Mouse (Mus musculus) thymus, adult 2 months (tissue): ENCODE measurements around the gene Chd9. TPM values are rescaled to one million over a fixed set of nuclear protein-coding genes. Genes with fewer than 3 reads are reported as not detected.

ENCODE experiments used
- DNase-seq: peaks from one replicate; pipeline ENCODE4 v3.0.0; 2021
- H3K27ac ChIP-seq: fragments of 200-500 bp; 2 replicates; pipeline ENCODE4 v1.5.1; 2012; ENCODE audit warnings: low read length, control low read depth; ENCODE audit not compliant: control insufficient read depth, insufficient read depth
- H3K27me3 ChIP-seq: fragments of 200-500 bp; 2 replicates; pipeline ENCODE4 v1.6.1; 2012; ENCODE audit warnings: mild to moderate bottlenecking, low read length, moderate library complexity, mixed read lengths; ENCODE audit not compliant: control insufficient read depth, insufficient read depth
- H3K36me3 ChIP-seq: fragments of 200-500 bp; 2 replicates; pipeline ENCODE4 v1.6.1; 2012; ENCODE audit warnings: mild to moderate bottlenecking, low read length, moderate library complexity; ENCODE audit not compliant: control insufficient read depth, insufficient read depth
- H3K4me1 ChIP-seq: fragments of 200-500 bp; replicated peaks from 2 replicates; pipeline ENCODE4 v1.6.1; 2012; ENCODE audit warnings: low read length; ENCODE audit not compliant: control insufficient read depth, insufficient read depth
- H3K4me3 ChIP-seq: fragments of 200-500 bp; 2 replicates; pipeline ENCODE4 v1.5.1; 2012; ENCODE audit warnings: mild to moderate bottlenecking, low read length, control low read depth, moderate library complexity; ENCODE audit not compliant: control insufficient read depth, insufficient read depth
- CTCF ChIP-seq: fragments of 200-500 bp; IDR thresholded peaks from 2 replicates; pipeline ENCODE4 v1.5.1; 2012; ENCODE audit warnings: mild to moderate bottlenecking, control low read depth, low read length, moderate library complexity, borderline replicate concordance; ENCODE audit not compliant: control insufficient read depth, poor library complexity, insufficient read depth; ENCODE audit errors: extremely low read depth
- POLR2A ChIP-seq: fragments of 200-500 bp; IDR thresholded peaks from 2 replicates; pipeline ENCODE4 v1.6.1; 2012; ENCODE audit warnings: mild to moderate bottlenecking, low read length, control low read depth, moderate library complexity; ENCODE audit not compliant: control insufficient read depth, poor library complexity, insufficient read depth; ENCODE audit errors: extremely low read depth
- WGBS: fragments of 180-500 bp; shearing (Covaris S2); methylation state at CpG from one replicate; pipeline ENCODE4 v1.1.7; 2018; 5-methylcytosine and 5-hydroxymethylcytosine counted together
- polyA plus RNA-seq: library from polyadenylated mRNA; depleted of rRNA; stranded (reverse); fragments of >200 nt; gene quantifications from 2 replicates; pipeline ENCODE4 v1.2.3, GENCODE M21; 2012

Chd9 gene
- polyA plus RNA-seq, 1 experiment: 127 TPM

GRCm38 (mm10) chr8:90828987-90829740 lies 1.0 kb downstream of the Chd9 start:
- H3K4me3 ChIP-seq: peak overlapping the region; percentile 61
- H3K36me3 ChIP-seq: no peaks in the 10 kb centered on the region
- peaks cover 18% of the 10 kb centered on the region for H3K4me1 ChIP-seq
- H3K27me3 ChIP-seq: no peaks in the 10 kb centered on the region
- H3K27ac ChIP-seq: no peak overlapping the region
- WGBS: 6% methylated on average over 11 of the region's 11 CpGs
- no peak for DNase-seq
- no peak for TF ChIP-seq CTCF
- peak; percentile 8; the same call in 1 of the 2 replicates for TF ChIP-seq POLR2A

DNA sequence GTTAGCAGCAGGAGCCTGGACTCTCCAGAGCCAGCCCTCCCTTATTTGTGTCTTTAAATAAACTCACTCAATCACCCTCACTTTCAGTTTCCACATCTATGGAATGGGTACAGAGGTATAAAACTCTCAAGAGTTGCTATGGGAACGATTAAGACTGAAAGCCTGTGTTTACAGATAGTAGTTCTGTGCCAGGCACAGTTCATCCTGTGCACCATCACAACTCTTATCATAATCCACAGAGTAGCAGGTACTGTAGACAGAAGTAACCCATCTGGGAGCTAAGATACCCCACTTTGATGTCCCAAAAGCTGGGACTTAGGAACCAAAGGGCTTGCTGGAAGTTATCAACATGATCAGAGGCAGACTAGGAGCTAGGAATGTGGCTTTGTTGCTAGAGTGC lies 1.7 kb downstream of the Chd9 start:
- no peak overlapping the region for H3K4me3 ChIP-seq
- no peaks in the 10 kb centered on the region for H3K27me3 ChIP-seq
- DNase-seq: no peak
- H3K36me3 ChIP-seq: no peaks in the 10 kb centered on the region
- peaks cover 19% of the 10 kb centered on the region for H3K4me1 ChIP-seq
- H3K27ac ChIP-seq: no peak overlapping the region
- TF ChIP-seq CTCF (no peak), POLR2A (no peak)
- WGBS: 81% methylated on average over 1 of the region's 1 CpGs

DNA sequence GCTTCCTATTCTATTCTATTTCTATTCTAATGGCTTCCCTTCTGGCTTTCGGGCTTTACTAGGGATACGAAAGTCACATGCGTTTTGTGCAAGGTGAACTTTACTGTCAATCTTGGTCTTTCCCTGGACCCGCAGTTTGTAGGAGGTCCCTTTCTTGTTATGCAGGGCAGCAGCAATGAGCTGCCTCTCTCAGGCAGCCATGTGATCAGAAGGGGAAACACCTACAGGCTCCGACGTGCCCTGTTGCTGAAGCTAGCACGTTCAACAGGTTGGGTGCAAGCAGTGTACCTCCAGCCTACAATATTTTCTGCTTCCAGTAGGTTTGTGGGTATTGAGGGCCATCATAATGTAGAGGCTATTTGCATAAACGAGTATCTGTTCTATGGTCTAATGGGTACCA lies 2.8 kb downstream of the Chd9 start:
- no peak for TF ChIP-seq CTCF
- no peak for TF ChIP-seq POLR2A
- no peak for DNase-seq
- 51% methylated on average over 8 of the region's 8 CpGs for WGBS
- Histone ChIP-seq H3K27me3 (no peaks in the 10 kb centered on the region), H3K4me3 (no peak overlapping the region), H3K27ac (no peak overlapping the region), H3K36me3 (no peaks in the 10 kb centered on the region), H3K4me1 (peaks cover 19% of the 10 kb centered on the region)

GRCm38 (mm10) chr8:90832576-90833289 lies 4.6 kb downstream of the Chd9 start:
- WGBS: 38% methylated on average over 5 of the region's 5 CpGs
- no peaks in the 10 kb centered on the region for H3K36me3 ChIP-seq
- no peak overlapping the region for H3K4me3 ChIP-seq
- TF ChIP-seq CTCF (no peak), POLR2A (no peak)
- DNase-seq: no peak
- no peaks in the 10 kb centered on the region for H3K27me3 ChIP-seq
- H3K27ac ChIP-seq: no peak overlapping the region
- H3K4me1 ChIP-seq: peaks cover 19% of the 10 kb centered on the region

GRCm38 (mm10) chr8:90833628-90834320 lies 5.6 kb downstream of the Chd9 start:
- 57% methylated on average over 6 of the region's 6 CpGs for WGBS
- TF ChIP-seq CTCF: no peak
- no peak for TF ChIP-seq POLR2A
- Histone ChIP-seq H3K27me3 (no peaks in the 10 kb centered on the region), H3K4me3 (no peak overlapping the region), H3K4me1 (peaks cover 13% of the 10 kb centered on the region), H3K36me3 (no peaks in the 10 kb centered on the region), H3K27ac (no peak overlapping the region)
- no peak for DNase-seq

DNA sequence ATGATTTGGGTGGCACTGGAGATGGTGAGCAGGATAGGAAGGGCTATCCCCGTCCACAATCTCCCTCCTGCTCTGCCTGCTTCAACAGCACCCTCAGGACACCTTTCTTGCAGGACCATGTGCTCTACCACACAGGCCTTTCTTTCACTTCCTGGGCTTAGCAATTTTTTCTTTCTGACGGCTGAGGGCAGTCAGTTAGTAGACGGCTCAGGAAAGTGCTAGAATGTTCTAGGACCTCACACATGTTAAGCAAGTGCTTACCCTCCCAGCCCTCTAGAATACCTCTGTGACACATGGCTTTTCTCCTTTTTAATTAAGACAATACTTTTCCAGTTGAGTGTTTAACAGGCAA lies 6.1 kb downstream of the Chd9 start:
- H3K4me3 ChIP-seq: no peak overlapping the region
- DNase-seq: no peak
- H3K27me3 ChIP-seq: no peaks in the 10 kb centered on the region
- H3K27ac ChIP-seq: no peak overlapping the region
- WGBS: 66% methylated on average over 3 of the region's 3 CpGs
- no peaks in the 10 kb centered on the region for H3K36me3 ChIP-seq
- no peak for TF ChIP-seq CTCF
- no peak for TF ChIP-seq POLR2A
- peaks cover 10% of the 10 kb centered on the region for H3K4me1 ChIP-seq
